Mouse (Mus musculus): ENCODE data around the gene Ptgr1.
A peak's percentile ranks its signal among the peaks of the same experiment; 100 is the strongest.

Gene Ptgr1

DNA sequence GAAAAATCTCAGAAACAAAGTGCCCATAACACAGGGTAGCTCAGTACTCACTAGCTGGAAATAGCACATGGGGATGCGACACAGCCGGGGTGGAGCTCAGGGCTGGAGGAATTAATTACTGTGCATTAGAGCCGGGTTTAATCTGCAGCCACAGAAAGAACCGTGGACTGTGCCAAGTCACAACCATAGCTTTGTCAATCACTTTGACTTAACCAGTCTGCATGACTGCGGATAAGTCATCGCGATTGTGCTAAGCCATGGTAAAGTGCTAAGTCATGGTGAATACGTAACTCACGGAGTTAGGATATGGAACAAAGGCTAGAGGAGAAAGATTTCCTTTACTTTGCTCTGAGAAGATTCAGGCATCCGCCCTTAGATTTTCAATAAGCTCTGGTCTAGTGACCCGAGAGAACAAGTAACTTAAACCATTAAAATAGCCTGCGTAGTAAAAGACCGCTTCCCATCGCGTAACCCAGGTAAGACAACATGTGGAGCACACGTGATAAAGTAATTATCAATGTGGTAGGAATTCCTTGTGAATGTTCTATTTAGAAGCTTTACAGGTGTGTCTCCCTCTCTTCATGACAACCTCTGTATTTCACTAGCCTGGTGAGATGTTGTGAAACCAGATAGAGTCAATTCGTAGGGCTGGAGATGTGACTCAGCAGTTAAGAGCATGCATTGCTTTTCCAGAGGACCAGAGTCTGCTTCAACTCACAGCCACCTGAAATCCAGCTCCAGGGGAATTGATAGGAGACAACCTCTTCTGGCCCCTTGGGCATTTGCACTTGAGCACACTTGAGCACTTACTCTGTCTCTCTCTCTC lies 3.9 kb upstream of the Ptgr1 start:
- no peak for DNase-seq

DNA sequence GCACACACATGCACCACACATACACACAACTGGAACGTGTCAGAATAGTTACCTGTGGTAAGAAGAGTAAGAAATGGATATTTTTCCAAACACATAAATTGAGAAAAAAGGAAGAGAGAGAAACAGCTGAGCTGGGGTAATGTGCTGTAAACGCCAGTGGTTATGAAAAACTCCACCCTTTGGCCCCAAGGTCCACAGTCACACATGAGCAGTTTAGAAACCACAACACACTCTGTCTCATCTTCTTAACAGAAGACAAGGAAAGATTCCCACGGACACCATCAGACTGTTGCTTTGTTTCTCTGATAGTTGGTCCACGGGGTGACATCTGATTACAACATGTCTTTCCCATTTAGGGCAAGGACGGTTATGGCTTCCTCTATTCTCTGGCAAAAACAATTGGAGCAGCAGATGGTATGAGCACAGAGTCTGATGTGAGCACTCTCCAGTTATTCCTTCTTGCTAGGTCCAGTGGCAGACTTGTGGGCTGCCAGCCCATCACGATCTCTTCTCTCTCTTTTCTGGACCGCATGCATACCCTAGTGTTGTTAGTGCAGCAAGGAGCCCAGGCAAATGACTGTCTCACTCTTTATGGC lies 2.5 kb upstream of the Ptgr1 start:
- DNase-seq, result peak; percentile 66 to 70

DNA sequence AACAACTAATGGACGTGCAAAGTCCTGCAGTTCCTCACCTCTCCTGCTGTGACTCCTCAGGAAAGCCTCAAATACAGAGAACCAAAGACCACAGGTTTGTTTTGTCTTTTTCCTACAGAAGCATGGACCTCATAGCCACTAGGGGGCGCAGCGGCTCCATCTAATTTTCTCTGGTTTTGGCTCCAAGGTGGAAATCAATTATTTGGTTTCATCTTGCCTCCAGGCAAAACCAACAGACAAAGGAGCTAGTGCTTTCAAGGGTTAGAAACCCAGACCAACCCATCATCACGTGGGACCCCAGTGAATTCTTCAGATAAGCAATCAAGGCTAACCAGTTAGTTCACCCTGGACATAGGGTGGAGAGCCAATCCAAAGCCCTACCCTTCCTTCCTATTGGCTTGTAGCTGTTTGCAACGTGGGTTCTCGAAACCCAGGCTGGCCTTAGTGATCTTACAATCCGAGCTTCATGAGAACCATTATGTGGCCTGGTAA lies 1.7 kb downstream of the Ptgr1 start:
- peak; percentile 75 to 91 for DNase-seq

DNA sequence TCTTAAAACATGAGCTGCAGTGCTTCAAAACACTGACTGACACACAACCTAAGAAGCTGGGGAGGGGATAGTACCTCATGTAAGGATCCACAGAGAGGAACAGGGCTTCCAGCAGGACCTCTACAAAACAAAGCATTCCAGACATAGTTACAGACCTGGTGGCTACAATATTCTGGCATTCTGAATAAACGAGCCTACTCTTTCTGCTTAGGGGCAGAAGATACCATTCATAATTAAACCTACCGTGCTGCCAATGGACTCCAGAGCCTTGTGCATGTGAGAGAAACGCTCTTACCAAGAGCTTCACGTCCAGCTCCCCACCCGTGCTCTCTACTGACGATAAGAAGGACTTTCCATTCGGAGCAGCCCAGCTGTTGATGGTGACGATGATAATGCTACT lies 4.1 kb downstream of the Ptgr1 start:
- no peak for DNase-seq

DNA sequence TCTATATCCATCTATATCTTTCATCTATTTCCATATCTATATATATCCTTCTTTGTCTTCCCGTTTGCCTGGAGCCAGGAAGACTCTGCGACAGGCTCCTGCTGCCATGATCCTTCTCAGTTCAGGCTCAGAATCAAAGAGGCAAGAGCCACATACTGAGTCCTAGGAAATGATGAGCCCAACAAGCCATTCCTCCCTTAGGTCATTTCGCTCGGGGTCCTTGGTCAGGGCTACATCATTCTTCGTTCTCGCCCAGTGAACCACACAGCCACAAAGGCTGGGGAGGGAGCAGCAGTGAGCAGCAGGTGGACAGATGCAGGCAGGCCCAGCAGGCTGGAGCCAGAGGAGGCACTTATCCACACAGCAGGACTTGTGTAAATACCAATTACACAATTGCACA lies 5.5 kb downstream of the Ptgr1 start:
- no peak for DNase-seq

DNA sequence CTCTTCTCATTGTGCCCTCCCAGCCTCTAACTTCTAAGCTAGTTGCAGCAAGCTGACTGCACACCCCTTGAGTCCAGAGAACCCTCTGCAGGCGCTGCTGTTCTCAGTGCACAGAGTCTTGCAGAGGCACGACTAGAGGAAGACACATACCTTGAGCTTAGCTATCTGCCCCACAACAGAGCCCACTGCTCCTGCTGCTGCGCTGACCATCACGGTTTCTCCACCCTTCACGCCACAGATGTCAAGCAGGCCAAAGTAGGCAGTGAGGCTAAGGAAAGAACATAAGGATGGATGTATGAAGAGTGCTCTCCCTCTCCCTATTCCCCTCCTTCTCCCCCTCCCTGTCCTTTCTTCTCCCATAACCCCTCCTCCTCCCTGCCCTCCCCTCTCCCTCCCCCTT lies 11.2 kb downstream of the Ptgr1 start:
- no peak for DNase-seq

DNA sequence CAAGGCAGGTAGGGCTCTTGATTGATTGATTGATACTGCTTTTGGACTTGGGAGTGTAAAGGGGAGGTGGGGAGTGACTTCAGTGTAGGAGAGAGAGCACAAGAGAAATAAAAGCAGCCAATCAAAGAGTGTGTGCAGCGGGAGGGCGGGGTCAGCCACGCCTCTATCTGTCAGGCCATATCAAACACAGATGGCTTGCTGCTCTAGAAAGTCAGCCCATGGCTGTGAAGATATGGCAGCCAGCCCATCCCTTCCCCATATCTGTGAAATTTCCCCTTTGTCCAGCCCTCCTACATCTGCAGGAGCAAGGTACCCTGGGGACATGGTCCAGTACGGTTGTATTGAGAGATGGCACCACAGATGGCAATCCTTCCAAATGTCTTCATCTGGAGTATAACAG lies 16.2 kb downstream of the Ptgr1 start:
- DNase-seq, result no peak

DNA sequence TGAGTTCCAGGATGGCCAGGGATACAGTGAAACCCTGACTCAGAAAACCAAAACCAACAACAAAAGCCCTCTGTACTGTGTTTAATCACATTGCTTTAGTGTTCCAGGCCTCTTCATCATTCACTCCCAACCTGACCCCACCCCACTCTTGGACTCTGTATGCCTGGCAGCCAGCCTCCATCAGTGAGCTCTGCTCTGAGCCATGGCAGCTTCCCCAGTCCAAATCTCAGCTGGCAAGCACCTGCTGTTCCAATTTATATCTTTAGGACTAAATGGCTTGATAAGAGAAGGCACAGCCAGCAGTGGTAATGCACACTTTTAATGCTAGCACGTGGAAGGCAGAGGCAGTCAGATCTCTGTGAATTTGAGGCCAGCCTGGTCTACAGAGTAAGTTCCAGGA lies 21.8 kb downstream of the Ptgr1 start:
- DNase-seq, result no peak

DNA sequence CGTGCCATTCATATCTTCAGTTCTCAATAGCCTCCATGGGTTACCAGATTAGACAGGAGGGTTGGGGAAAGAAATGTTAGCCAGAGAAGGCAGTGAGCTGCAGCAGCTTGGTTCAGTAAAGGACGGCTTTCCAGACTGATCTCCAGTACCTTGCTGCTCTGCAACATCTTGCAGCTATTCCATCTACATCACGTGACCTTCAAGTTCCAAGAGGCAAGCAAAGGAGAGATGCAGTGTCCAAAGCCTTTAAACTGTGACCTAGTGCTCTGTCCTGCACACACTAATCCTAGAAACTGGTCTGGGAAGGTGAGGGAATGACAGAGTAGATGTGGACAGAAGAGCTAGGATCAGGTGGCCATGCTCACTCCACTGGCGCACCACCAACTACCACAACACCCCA lies 23.6 kb downstream of the Ptgr1 start:
- DNase-seq, result no peak

DNA sequence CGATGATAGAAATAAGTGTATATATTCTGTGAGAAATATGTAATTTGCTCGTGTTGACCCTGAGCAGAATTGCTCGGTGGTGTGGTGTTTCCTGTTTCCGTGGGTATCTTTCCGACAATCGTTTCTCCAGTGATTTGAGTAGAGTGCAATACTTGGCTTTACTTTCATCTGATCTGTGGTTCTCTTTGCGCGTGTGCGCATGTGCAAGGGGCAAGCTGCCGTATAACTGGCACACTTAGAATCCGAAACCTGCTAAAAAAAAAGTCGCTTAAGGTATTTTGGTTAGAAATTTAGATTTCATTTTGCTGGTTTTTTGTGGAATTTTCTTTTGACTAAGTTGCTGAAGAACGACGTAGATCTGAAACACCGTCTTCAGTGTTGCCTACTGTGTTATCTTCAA lies 25.2 kb downstream of the Ptgr1 start:
- DNase-seq, result no peak

DNA sequence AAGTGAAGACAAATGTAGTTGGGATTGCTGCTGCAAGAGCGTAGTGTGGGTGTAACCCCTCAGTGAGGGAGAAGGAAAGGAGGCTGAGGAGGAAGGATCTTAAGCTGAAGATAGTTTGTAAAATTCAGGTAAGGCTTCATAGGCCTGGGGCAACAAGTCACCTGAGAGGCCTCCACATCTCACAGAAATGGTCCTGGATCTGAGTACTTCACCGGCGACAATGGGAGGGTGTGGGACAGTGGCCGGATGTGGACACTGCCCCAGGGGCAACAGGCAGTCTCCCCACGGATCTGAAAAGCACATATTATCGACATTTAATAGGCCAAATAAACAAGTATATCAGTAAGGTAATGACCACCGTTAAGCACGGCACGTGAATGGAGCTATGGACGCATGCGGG lies 34.3 kb downstream of the Ptgr1 start:
- DNase-seq, result no peak

DNA sequence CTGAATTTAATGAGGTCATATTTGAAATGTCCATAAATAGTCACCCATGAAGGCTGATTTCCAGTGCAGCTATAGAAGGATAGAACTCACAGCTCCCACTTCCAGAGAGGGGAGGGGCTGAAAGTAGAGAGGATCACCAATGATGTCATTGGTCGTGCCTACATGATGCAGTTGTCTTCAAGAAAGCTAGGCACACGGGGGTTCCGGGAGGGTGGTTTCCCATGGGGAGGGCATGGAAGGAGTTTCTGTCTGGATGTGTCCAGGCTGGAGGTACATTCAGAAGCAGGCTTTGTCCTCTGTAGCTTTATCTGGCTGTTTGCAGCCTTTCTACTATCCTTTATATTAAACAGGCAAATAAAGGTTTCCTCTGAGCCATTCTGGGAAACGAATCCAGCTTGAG lies 38.5 kb downstream of the Ptgr1 start:
- DNase-seq, result no peak

DNA sequence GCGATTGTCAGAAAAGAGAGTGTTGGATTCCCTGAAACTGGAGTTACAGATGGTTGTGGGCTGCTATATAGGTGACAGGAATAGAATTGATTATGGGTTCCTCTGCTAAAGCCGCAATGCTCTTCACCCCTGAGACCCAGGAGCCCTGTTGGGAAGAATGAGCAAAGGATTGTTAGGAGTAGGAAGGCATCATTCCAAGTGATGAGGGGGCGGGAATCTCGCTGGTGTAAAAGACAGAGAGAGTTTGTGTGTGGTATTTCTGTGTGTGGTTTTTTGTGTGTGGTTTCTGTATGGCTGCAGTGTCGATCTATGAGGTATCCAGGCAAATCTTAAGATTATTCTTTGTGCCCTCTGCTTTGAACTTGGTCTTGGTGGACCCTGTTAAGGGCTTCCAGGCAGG lies 42.2 kb downstream of the Ptgr1 start:
- DNase-seq, result no peak

DNA sequence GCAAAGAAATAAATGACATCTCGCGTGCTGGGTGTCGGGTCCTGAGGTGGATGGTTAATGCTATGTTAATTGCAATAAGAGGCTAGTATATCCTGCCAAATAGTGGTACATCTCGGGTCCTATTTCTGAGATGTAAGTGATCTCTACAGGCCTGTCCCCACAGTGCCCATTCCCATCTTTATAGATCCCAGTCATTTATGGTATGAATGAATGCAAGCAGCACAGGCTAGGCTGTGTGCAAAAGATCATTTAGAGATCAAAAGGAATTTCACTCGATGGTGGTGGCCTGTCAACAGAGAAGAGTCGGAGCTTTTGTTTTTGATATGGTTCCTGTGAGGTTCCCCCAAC lies 42.7 kb downstream of the Ptgr1 start:
- no peak for DNase-seq

DNA sequence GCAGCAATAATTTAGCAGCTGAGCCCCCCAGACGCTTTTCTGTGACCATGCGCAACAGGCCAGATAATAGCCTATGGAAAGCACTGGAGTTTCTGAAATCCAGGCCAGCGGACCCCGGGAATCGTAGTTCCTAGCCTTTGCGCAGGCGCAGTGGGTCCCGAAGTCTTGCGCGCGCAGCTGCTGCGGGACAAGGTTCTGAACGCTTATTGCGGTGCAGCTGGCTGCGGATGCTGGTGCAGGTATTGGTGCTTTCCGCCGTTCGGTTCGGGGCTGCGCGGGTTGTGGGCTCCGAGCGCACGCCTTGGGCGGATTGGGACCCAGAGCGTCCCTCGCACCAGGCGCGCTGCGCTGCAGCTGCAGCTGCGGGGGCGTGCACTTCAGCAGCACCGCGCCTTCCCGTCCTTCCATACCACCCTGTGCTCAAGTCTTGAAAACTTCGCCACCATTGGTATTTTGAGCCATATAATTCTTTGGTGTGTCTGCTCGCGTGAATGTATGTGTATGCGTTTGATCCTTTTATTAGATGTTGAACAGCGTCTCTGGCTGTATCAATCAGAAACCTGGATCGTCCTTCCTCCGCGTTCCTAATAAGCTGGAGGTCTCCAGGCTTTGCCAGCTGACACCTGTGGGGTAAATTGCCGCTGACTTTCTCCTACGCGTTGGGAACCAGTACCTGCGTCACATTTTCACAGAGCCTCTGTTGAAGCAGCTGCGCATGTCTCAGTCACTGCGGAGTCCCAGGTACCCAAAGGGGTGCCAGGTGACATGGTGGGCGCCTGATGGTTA lies 43.3 kb downstream of the Ptgr1 start, which contains the start of gene Zkscan16:
Gene Zkscan16, plus strand, starts transcription at position 209 of the 786 bp plus-strand sequence.
- peak; percentile 58 to 83 for DNase-seq

DNA sequence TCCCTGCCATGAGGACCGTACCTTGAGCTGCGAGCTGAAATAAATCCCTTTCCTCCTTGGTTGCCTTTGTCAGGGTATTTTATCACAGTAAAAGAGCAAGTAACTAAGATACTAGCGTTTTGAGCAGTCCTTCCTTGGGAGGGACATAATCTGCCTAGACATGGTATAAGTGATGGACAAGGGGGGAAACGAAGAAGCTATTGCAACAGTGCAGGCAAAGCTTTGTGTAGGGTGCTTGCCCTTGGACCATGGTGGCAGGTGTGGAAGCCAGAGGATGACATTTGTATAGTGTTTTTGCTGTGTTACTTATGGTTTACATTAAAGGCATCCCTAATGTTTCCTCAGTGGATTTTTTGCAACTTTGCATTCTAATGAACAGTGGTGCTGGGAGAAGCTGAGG lies 44.0 kb downstream of the Ptgr1 start:
- no peak for DNase-seq

DNA sequence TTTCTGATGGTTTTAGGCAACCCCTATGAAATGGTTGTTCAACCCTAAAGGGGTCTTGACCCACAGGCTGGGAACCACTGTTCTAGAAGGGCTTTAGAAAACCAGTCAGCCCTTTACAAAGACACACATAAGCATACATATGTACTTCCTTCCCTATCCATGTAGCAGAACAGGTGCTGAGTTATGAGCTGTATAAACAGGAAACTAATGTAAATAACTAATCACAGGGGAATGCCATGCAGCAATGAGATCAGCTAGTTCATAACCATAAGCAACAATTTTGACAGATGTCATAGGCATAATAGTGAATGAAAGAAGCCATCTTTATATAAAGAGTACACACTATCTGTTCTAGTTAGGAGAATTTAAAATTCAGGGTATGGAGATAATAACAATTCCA lies 45.3 kb downstream of the Ptgr1 start:
- DNase-seq, result no peak

DNA sequence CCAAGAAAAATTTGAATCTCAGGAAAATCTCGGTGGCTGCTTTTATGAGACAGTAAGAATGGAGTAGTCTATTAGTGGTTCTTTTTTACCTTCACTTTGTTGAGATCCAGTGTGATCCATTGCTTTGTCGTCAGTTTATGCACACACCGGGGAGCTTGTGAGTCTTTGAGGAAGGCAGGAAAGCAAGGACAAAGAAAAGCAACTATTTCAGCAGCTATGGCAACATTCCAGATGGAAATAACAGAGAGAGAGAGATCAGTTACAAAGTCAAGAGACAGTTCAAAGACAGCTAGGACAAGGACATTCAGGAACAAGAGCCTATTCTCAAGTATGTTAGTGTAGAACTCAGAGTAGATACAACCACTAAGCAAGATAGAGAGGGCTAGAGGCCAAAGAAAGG lies 51.1 kb downstream of the Ptgr1 start:
- no peak for DNase-seq

DNA sequence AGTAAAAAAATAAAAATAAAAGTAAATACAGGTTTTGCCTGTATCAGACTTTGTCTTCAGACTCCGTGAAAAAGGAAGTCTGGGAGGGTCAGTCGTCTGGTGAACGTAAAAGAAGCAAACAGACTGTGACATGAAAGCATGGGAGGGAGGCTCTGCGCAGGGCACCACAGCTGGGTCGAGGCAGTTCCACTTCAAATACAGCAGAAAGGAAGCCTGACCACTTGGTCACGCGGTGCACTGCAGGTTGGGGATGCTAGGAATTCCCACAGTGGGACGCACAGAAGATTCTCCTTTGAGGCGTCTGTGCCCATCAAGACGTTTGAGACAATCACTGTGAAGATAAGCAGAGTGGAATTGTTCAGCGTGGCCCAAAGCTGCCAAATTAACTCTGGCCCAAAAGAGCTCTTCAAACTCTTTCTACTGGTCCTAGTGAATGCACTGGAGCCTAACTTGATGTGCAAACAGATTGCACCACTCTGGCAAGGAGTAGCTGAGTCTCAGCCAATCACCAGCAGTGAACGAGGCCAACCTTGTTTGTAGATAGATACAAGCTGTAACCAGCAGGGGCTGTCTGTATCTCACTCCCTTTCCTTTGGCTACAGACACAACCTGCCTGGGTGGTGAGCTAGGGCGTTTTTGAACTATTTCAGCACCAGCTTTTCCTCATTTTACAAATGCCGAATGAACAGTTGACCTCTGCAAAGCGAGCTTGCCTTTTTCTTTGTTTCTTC lies 52.0 kb downstream of the Ptgr1 start:
- peak; percentile 22 to 33 for DNase-seq

DNA sequence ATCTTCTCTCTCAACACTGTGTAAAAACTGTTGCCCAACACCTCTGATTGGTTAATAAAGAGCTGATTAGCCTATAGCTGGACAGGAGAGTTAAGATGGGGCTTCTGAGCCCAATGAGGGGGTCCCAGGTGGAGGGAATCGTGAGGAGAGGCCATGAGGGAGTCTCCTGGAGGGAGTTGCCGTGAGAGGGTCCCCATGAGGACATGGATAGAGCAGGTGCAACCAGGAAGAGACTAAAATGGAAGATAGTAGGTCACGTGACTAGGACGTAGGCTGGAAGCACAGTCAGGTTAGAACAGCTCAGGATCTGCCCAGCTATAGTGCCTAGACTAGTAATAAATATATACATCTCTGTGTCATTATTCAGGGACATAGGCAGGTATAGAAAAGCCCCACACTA lies 52.6 kb downstream of the Ptgr1 start:
- no peak for DNase-seq

DNA sequence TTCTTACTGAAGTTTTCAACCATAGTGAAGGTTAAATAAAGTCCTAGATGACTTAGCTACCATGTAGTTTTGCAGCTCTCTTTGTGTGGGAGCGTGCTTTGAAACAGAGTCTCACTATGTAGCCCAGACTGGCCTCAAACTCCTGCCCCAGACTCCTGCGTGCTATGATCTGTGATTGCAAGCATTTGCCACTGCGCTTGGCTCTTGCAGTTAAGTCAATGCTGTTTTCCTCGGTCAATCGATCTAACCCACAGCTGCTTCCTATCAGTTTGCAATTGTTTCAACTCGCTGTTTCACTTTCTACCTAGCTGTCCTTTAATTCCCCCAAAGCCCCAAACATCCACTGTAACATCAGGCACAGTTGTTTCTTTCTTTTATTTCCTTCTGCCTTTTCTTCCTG lies 54.4 kb downstream of the Ptgr1 start:
- DNase-seq, result no peak

DNA sequence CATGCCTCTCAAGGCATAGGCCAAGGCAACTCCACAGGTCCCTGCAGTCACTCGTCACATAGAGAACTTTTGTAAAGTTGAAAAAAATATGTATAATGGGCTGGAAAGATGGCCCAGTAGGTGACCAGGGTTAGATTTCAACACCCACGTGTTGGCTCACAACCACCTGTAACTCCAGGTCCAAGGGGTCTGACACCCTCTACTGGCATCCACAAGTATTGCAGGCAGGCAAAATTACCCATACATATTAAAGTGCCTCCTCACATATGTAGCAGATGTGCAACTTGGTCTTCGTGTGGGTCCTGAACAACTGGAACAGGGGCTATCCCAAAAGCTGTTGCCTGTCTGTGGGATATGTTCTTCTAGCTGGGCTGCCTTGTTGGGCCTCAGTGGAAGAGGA lies 59.3 kb downstream of the Ptgr1 start:
- no peak for DNase-seq

DNA sequence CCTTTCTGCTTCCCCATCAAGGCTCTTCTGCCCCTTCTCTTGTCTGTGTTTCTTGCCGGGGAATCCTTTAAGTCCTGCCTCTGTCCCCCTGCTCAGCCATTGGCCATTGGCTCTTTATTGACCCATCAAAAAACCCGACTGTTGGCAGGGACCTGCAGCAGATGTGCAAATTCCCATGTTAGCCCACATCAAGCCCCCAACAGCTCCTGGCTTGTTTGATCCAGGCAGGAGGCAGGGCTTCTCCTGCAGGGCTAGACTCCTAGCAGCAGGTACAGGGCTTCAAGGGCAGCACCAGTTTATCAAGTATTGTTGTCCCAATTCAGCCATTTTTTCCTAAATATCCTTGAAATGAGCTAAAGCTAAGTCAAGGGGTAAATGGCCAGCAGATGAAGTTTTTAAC lies 60.8 kb downstream of the Ptgr1 start:
- DNase-seq, result no peak
